Mouse (Mus musculus) small intestine, adult 2 months (tissue): ENCODE measurements at regions not wholly inside any gene's neighbourhood (a gene's known extent, or its start where the extent isn't known, plus 50 kb on each side); places are given as distances from the start of the nearest gene placed in this dataset.

ENCODE experiments used
- CTCF ChIP-seq: fragments of 200-500 bp; IDR thresholded peaks from 2 replicates; pipeline ENCODE4 v1.5.1; 2012; ENCODE audit warnings: low read depth, mild to moderate bottlenecking, control low read depth, inconsistent platforms, low read length, moderate library complexity, mixed read lengths; ENCODE audit not compliant: insufficient replicate concordance, insufficient read length; ENCODE audit errors: extremely low read depth
- POLR2A ChIP-seq: fragments of 200-500 bp; IDR thresholded peaks from 2 replicates; pipeline ENCODE4 v1.6.1; 2012; ENCODE audit warnings: low read depth, mild to moderate bottlenecking, control low read depth, inconsistent platforms, low read length, moderate library complexity

- no peak for TF ChIP-seq CTCF
- TF ChIP-seq POLR2A, result no peak
Observed at GRCm38 (mm10) chr2:11005806-11006205, 166.1 kb upstream of the Prkcq start.
